Mouse (Mus musculus) right cerebral cortex, postnatal 14 days (tissue): ENCODE measurements around the gene Cemip.

Source experiments
- DNase-seq: peaks from one replicate; pipeline ENCODE4 v3.0.0; 2022

Cemip gene

GRCm38 (mm10) chr7:83889383-83889782 is 196.9 kb downstream of the Cemip start:
- no peak for DNase-seq

- DNase-seq: no peak
These were observed 199.8 kb downstream of the Cemip start for GRCm38 (mm10) chr7:83886366-83887129.

GRCm38 (mm10) chr7:83885835-83886234 is 200.5 kb downstream of the Cemip start:
- no peak for DNase-seq

- no peak for DNase-seq
These were observed 201.3 kb downstream of the Cemip start for GRCm38 (mm10) chr7:83884921-83885532.

GRCm38 (mm10) chr7:83884021-83884658 is 202.2 kb downstream of the Cemip start, which contains the start of the genes Tlnrd1 and Mesd:
Tlnrd1 (minus strand) TSS chr7:83884305.
Mesd (plus strand) TSS chr7:83884466.
- DNase-seq: peak; percentile 88

- peak; percentile 54 for DNase-seq
These were observed 202.9 kb downstream of the Cemip start for GRCm38 (mm10) chr7:83883276-83884020.
